Mouse (Mus musculus) heart, embryonic 15.5 days (tissue): ENCODE results near the gene Gm45713. TPM values are rescaled to one million over a fixed set of nuclear protein-coding genes. Genes with fewer than 3 reads are reported as not detected.

Experiments used
- ATAC-seq: fragments of 200-750 bp; cut with Nextera tagmentation; replicated peaks from 2 replicates; pipeline ENCODE4 v1.8.0; 2017; ENCODE audit warnings: low read depth, moderate TSS enrichment; ENCODE audit not compliant: insufficient number of reproducible peaks, insufficient read depth, low FRiP score
- H3K27ac ChIP-seq: fragments of 300-500 bp; sonication (generic); 2 replicates; pipeline ENCODE4 v1.5.1; 2015; ENCODE audit warnings: mild to moderate bottlenecking, inconsistent platforms
- H3K27me3 ChIP-seq: fragments of 300-500 bp; sonication (generic); 2 replicates; pipeline ENCODE4 v1.6.1; 2015; ENCODE audit warnings: inconsistent platforms
- H3K36me3 ChIP-seq: fragments of 300-500 bp; sonication (generic); 2 replicates; pipeline ENCODE4 v1.6.1; 2015; ENCODE audit warnings: mild to moderate bottlenecking, inconsistent platforms
- H3K4me1 ChIP-seq: fragments of 300-500 bp; sonication (generic); replicated peaks from 2 replicates; pipeline ENCODE4 v1.6.1; 2015; ENCODE audit warnings: inconsistent platforms
- H3K4me2 ChIP-seq: fragments of 300-500 bp; sonication (generic); 2 replicates; pipeline ENCODE4 v1.6.1; 2015; ENCODE audit warnings: inconsistent platforms, mild to moderate bottlenecking, moderate library complexity
- H3K4me3 ChIP-seq: fragments of 300-500 bp; sonication (generic); 2 replicates; pipeline ENCODE4 v1.5.1; 2015; ENCODE audit warnings: mild to moderate bottlenecking, inconsistent platforms
- H3K9ac ChIP-seq: fragments of 300-500 bp; sonication (generic); 2 replicates; pipeline ENCODE4 v1.6.1; 2015; ENCODE audit warnings: mild to moderate bottlenecking, inconsistent platforms
- H3K9me3 ChIP-seq: fragments of 300-500 bp; sonication (generic); replicated peaks from 2 replicates; pipeline ENCODE4 v1.6.1; 2016; ENCODE audit warnings: inconsistent platforms
- WGBS: fragments of 180-500 bp; shearing (Covaris S2); methylation state at CpG from one replicate; pipeline ENCODE4 v1.1.7; 2015; ENCODE audit warnings: mixed read lengths; 5-methylcytosine and 5-hydroxymethylcytosine counted together
- polyA plus RNA-seq: library from polyadenylated mRNA; unstranded; fragments of >200 nt; fragmentation: Nextera tagmentation; extraction: Ambion mirVana; gene quantifications from 2 replicates; pipeline ENCODE4 v1.2.1, GENCODE M21; 2015

The Gm45713 gene
- polyA plus RNA-seq: 0.22 TPM in 1 of 2 replicates, not detected in the other

- Histone ChIP-seq H3K36me3 (no peaks in the 10 kb centered on the region), H3K4me3 (peak within 1 kb of the TSS; percentile 59), H3K27ac (peak within 1 kb of the TSS; percentile 29; the same call in 1 of the 2 replicates), H3K9me3 (no peaks in the 10 kb centered on the region), H3K4me1 (peaks cover 20% of the 10 kb centered on the region), H3K27me3 (no peaks in the 10 kb centered on the region), H3K4me2 (peak within 1 kb of the TSS; percentile 78), H3K9ac (peak within 1 kb of the TSS; percentile 65)
- 2% methylated on average over 29 of the region's 29 CpGs for WGBS
- ATAC-seq: peak; percentile 77
Observed at GRCm38 (mm10) chr7:45135993-45136567, at the start of gene Gm45713, which contains the start of gene Flt3l. Gene Gm45713 (minus strand): TSS chr7:45136231. Gene Flt3l (minus strand): TSS chr7:45136432.

GRCm38 (mm10) chr7:45183672-45184071, 47.6 kb upstream of the Gm45713 start:
- WGBS: 67% methylated on average over 7 of the region's 7 CpGs
- Histone ChIP-seq H3K9ac (no peak overlapping the region), H3K4me3 (no peak overlapping the region), H3K9me3 (no peaks in the 10 kb centered on the region), H3K4me1 (peaks cover 21% of the 10 kb centered on the region), H3K27me3 (peaks cover 98% of the 10 kb centered on the region), H3K27ac (no peak overlapping the region), H3K4me2 (no peak overlapping the region), H3K36me3 (no peaks in the 10 kb centered on the region)
- no peak for ATAC-seq

GRCm38 (mm10) chr7:45182606-45183005, 46.6 kb upstream of the Gm45713 start:
- WGBS: 17% methylated on average over 11 of the region's 11 CpGs
- Histone ChIP-seq H3K4me1 (peaks cover 21% of the 10 kb centered on the region), H3K9ac (peak overlapping the region; percentile 43; the same call in 1 of the 2 replicates)

GRCm38 (mm10) chr7:45182199-45182601, 46.2 kb upstream of the Gm45713 start:
- peak overlapping the region; percentile 43; the same call in 1 of the 2 replicates for H3K9ac ChIP-seq
- 1% methylated on average over 34 of the region's 34 CpGs for WGBS
- H3K4me1 ChIP-seq: peaks cover 21% of the 10 kb centered on the region
- H3K27ac ChIP-seq: no peak overlapping the region
- H3K27me3 ChIP-seq: peaks cover 100% of the 10 kb centered on the region
- no peaks in the 10 kb centered on the region for H3K36me3 ChIP-seq
- H3K4me2 ChIP-seq: peak overlapping the region; percentile 69
- H3K4me3 ChIP-seq: peak overlapping the region; percentile 40
- no peaks in the 10 kb centered on the region for H3K9me3 ChIP-seq
- peak; percentile 83 for ATAC-seq

More at GRCm38 (mm10) chr7:45182606-45183005, 46.6 kb upstream of the Gm45713 start:
- H3K27ac ChIP-seq: no peak overlapping the region
- no peaks in the 10 kb centered on the region for H3K9me3 ChIP-seq
- H3K27me3 ChIP-seq: peaks cover 98% of the 10 kb centered on the region
- peak overlapping the region; percentile 69 for H3K4me2 ChIP-seq
- H3K36me3 ChIP-seq: no peaks in the 10 kb centered on the region
- no peak for ATAC-seq
- H3K4me3 ChIP-seq: peak overlapping the region; percentile 40

- 5% methylated on average over 34 of the region's 35 CpGs for WGBS
- H3K36me3 ChIP-seq: no peaks in the 10 kb centered on the region
- H3K27ac ChIP-seq: no peak overlapping the region
- no peaks in the 10 kb centered on the region for H3K9me3 ChIP-seq
- ATAC-seq: no peak
- peaks cover 100% of the 10 kb centered on the region for H3K27me3 ChIP-seq
- H3K9ac ChIP-seq: peak overlapping the region; percentile 40; the same call in 1 of the 2 replicates
- peak overlapping the region; percentile 69 for H3K4me2 ChIP-seq
- H3K4me3 ChIP-seq: peak overlapping the region; percentile 40
- H3K4me1 ChIP-seq: peaks cover 21% of the 10 kb centered on the region
Observed at GRCm38 (mm10) chr7:45181540-45181939, 45.5 kb upstream of the Gm45713 start.

- H3K9me3 ChIP-seq: no peaks in the 10 kb centered on the region
- peak within 1 kb of the TSS; percentile 40 for H3K4me3 ChIP-seq
- H3K4me2 ChIP-seq: peak within 1 kb of the TSS; percentile 69
- peaks cover 100% of the 10 kb centered on the region for H3K27me3 ChIP-seq
- H3K27ac ChIP-seq: no peak within 1 kb of the TSS
- ATAC-seq: no peak
- WGBS: 17% methylated on average over 20 of the region's 20 CpGs
- H3K36me3 ChIP-seq: no peaks in the 10 kb centered on the region
- peak within 1 kb of the TSS; percentile 40; the same call in 1 of the 2 replicates for H3K9ac ChIP-seq
- peaks cover 27% of the 10 kb centered on the region for H3K4me1 ChIP-seq
Observed at GRCm38 (mm10) chr7:45180896-45181477, 45.0 kb upstream of the Gm45713 start, which contains the start of gene Pth2. Gene Pth2 (plus strand): TSS chr7:45180995.

- no peak within 1 kb of the TSS for H3K27ac ChIP-seq
- 31% methylated on average over 7 of the region's 7 CpGs for WGBS
Observed at GRCm38 (mm10) chr7:45179469-45179868, 43.4 kb upstream of the Gm45713 start, which contains the start of gene Gfy. Gene Gfy (minus strand): TSS chr7:45179569.

GRCm38 (mm10) chr7:45178550-45178949, 42.5 kb upstream of the Gm45713 start:
- Histone ChIP-seq H3K9me3 (no peaks in the 10 kb centered on the region), H3K4me3 (no peak overlapping the region), H3K4me1 (peaks cover 33% of the 10 kb centered on the region), H3K27ac (no peak overlapping the region), H3K4me2 (no peak overlapping the region), H3K9ac (no peak overlapping the region), H3K36me3 (no peaks in the 10 kb centered on the region), H3K27me3 (peaks cover 98% of the 10 kb centered on the region)
- WGBS: 26% methylated on average over 7 of the region's 7 CpGs
- ATAC-seq: no peak

More at GRCm38 (mm10) chr7:45179469-45179868, 43.4 kb upstream of the Gm45713 start, which contains the start of gene Gfy:
- H3K4me3 ChIP-seq: no peak within 1 kb of the TSS
- no peak within 1 kb of the TSS for H3K4me2 ChIP-seq
- no peak within 1 kb of the TSS for H3K9ac ChIP-seq
- peaks cover 100% of the 10 kb centered on the region for H3K27me3 ChIP-seq
- no peaks in the 10 kb centered on the region for H3K36me3 ChIP-seq
- no peaks in the 10 kb centered on the region for H3K9me3 ChIP-seq
- ATAC-seq: no peak
- H3K4me1 ChIP-seq: peaks cover 33% of the 10 kb centered on the region

- Histone ChIP-seq H3K4me2 (peak overlapping the region; percentile 45), H3K27me3 (peaks cover 87% of the 10 kb centered on the region), H3K27ac (no peak overlapping the region), H3K4me1 (peaks cover 18% of the 10 kb centered on the region), H3K9me3 (peaks cover 2% of the 10 kb centered on the region; the same call in 1 of the 2 replicates), H3K36me3 (no peaks in the 10 kb centered on the region), H3K4me3 (peak overlapping the region; percentile 26), H3K9ac (no peak overlapping the region)
- no peak for ATAC-seq
- 4% methylated on average over 30 of the region's 31 CpGs for WGBS
Observed at GRCm38 (mm10) chr7:45176356-45176755, 40.3 kb upstream of the Gm45713 start.

- peaks cover 14% of the 10 kb centered on the region for H3K4me1 ChIP-seq
- peaks cover 83% of the 10 kb centered on the region for H3K27me3 ChIP-seq
- H3K4me2 ChIP-seq: peak overlapping the region; percentile 45
- 2% methylated on average over 23 of the region's 23 CpGs for WGBS
- peaks cover 2% of the 10 kb centered on the region; the same call in 1 of the 2 replicates for H3K9me3 ChIP-seq
- H3K4me3 ChIP-seq: peak overlapping the region; percentile 26
- no peak overlapping the region for H3K9ac ChIP-seq
- no peak overlapping the region for H3K27ac ChIP-seq
- no peak for ATAC-seq
- H3K36me3 ChIP-seq: no peaks in the 10 kb centered on the region
Observed at GRCm38 (mm10) chr7:45175929-45176328, 39.9 kb upstream of the Gm45713 start.

GRCm38 (mm10) chr7:45175398-45175797, 39.4 kb upstream of the Gm45713 start:
- no peak overlapping the region for H3K4me3 ChIP-seq
- H3K9me3 ChIP-seq: peaks cover 5% of the 10 kb centered on the region
- H3K4me1 ChIP-seq: peaks cover 12% of the 10 kb centered on the region
- H3K4me2 ChIP-seq: no peak overlapping the region
- ATAC-seq: no peak
- peaks cover 78% of the 10 kb centered on the region for H3K27me3 ChIP-seq
- H3K36me3 ChIP-seq: no peaks in the 10 kb centered on the region
- no peak overlapping the region for H3K27ac ChIP-seq
- H3K9ac ChIP-seq: no peak overlapping the region
- 7% methylated on average over 13 of the region's 13 CpGs for WGBS
